Mouse (Mus musculus) cerebellum, adult 2 months (tissue): Measurements from ENCODE around the gene Zdbf2.

Source experiments
- CTCF ChIP-seq: fragments of 200-500 bp; IDR thresholded peaks from 2 replicates; pipeline ENCODE4 v1.5.1; 2011; ENCODE audit warnings: low read depth, mild to moderate bottlenecking, control low read depth, low read length, moderate library complexity, borderline replicate concordance; ENCODE audit not compliant: insufficient read depth
- POLR2A ChIP-seq: fragments of 200-500 bp; IDR thresholded peaks from 2 replicates; pipeline ENCODE4 v1.6.1; 2011; ENCODE audit warnings: low read length, control low read depth, borderline replicate concordance; ENCODE audit not compliant: insufficient read depth

GRCm38 (mm10) chr1:63259916-63260741 lies 12.9 kb upstream of the Zdbf2 start:
- no peak for TF ChIP-seq CTCF
- TF ChIP-seq POLR2A = no peak
